Mouse (Mus musculus): ENCODE data around the gene Myl6b. TPM values are rescaled to one million over a fixed set of nuclear protein-coding genes. Genes with fewer than 3 reads are reported as not detected.

The Myl6b gene
- polyA plus RNA-seq, 1 experiment from 2014 or later = 4.7 TPM

DNA sequence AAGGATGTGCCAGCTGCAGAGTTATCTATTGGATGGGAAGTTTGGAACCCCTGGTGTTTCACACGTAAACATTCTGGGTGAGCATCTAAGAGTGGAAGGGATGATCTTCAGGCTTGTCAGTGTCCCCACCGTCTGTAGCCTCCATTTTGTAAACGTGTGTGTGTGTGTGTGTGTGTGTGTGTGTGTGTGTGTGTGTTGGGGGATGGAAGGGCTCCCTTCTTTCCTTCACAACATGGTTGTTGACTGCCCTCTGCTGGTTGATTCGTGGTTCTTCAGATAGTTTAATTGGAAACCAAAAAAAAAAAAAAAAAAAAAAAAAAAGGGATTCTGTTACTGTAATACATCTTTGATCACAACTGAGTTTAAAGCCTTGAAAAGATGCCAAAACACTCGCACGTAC lies 43.2 kb downstream of the Myl6b start:
- peak overlapping the region; percentile 16; the same call in 1 of the 2 replicates for H3K4me3 ChIP-seq
- no peak overlapping the region for H3K27ac ChIP-seq (replicated peaks)
- no peak for ATAC-seq (replicated peaks)
- no peaks in the 10 kb centered on the region for H3K9me3 ChIP-seq
- no peak overlapping the region for H3K9ac ChIP-seq (replicated peaks)
- 6% methylated on average over 6 of the region's 6 CpGs for WGBS
- no peaks in the 10 kb centered on the region for H3K36me3 ChIP-seq
- H3K4me2 ChIP-seq (replicated peaks) = peak overlapping the region; percentile 32
- no peaks in the 10 kb centered on the region for H3K27me3 ChIP-seq
- H3K4me1 ChIP-seq = peaks cover 2% of the 10 kb centered on the region

DNA sequence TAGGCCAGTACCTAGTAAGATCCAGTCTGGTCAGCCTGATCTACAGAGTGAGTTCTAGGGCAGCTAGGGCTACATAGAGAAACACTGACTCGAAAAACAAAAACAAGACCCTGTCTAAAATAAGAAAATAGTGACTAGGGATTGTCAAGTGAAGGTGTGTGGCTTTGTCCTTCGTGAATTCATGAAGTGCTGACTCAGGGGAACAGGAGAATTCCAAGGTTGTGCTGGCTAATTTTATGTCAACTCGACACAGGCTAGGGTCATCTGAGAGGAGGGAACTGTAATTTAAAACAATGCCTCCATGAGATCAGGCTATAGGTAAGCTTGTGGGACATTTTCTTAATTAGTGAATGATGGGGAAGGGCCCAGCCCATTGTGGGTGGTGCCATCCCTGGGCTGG lies 44.0 kb downstream of the Myl6b start:
- H3K9me3 ChIP-seq = no peaks in the 10 kb centered on the region
- H3K4me2 ChIP-seq (replicated peaks) = no peak overlapping the region
- H3K36me3 ChIP-seq = no peaks in the 10 kb centered on the region
- H3K4me1 ChIP-seq = no peaks in the 10 kb centered on the region
- H3K27me3 ChIP-seq = no peaks in the 10 kb centered on the region
- H3K4me3 ChIP-seq = no peak overlapping the region
- no peak overlapping the region for H3K9ac ChIP-seq (replicated peaks)
- ATAC-seq (replicated peaks) = no peak
- WGBS = 84% methylated on average over 3 of the region's 3 CpGs
- no peak overlapping the region for H3K27ac ChIP-seq (replicated peaks)

DNA sequence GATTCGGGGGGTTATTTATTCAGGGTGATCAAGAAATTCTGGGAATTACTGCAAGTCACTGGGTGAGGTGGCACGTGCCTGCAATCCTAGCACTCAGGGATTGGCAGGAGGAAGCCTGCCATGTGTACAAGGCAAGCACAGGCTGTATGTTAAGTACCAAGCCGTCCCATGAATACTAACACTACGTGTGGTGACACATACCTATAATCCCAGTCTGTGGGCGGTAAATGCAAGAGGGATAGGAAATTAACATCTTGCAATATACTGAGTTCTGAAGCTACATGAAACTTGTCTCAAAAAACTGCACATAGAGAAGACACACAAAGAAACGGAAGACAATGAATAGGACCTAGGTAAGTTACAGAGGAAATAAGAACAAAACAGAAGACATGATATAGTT lies 47.5 kb downstream of the Myl6b start:
- H3K4me3 ChIP-seq = no peak overlapping the region
- H3K4me1 ChIP-seq = no peaks in the 10 kb centered on the region
- H3K27me3 ChIP-seq = no peaks in the 10 kb centered on the region
- no peak for ATAC-seq (replicated peaks)
- H3K36me3 ChIP-seq = no peaks in the 10 kb centered on the region
- 81% methylated on average over 6 of the region's 6 CpGs for WGBS
- no peaks in the 10 kb centered on the region for H3K9me3 ChIP-seq
- no peak overlapping the region for H3K4me2 ChIP-seq (replicated peaks)
- no peak overlapping the region for H3K27ac ChIP-seq (replicated peaks)
- H3K9ac ChIP-seq (replicated peaks) = no peak overlapping the region

DNA sequence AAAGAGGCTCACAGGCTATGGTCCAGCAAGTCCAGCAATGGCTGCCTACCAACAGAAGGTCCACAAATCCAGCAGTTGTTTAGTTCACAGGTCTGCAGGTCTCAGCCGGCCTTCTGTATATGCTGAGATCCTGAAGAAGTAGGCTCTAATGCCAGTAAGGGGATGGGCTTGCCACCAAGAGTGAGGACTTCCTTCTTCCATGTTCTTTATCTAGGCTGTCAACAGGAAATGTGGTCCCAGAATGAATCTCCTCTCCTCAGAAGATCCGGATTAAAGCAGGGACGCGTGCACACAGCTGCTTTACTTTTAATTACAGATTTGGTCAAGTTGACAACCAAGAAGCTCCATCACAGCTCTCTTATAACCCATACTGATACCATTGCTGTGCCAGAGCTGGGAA lies 53.1 kb downstream of the Myl6b start:
- WGBS = 87% methylated on average over 4 of the region's 4 CpGs
- H3K36me3 ChIP-seq = peaks cover 10% of the 10 kb centered on the region; the same call in 1 of the 2 replicates
- no peaks in the 10 kb centered on the region for H3K27me3 ChIP-seq
- H3K4me3 ChIP-seq = no peak overlapping the region
- no peak for ATAC-seq (replicated peaks)
- no peaks in the 10 kb centered on the region for H3K9me3 ChIP-seq
- H3K27ac ChIP-seq (replicated peaks) = no peak overlapping the region
- H3K9ac ChIP-seq (replicated peaks) = no peak overlapping the region
- H3K4me1 ChIP-seq = no peaks in the 10 kb centered on the region
- no peak overlapping the region for H3K4me2 ChIP-seq (replicated peaks)

DNA sequence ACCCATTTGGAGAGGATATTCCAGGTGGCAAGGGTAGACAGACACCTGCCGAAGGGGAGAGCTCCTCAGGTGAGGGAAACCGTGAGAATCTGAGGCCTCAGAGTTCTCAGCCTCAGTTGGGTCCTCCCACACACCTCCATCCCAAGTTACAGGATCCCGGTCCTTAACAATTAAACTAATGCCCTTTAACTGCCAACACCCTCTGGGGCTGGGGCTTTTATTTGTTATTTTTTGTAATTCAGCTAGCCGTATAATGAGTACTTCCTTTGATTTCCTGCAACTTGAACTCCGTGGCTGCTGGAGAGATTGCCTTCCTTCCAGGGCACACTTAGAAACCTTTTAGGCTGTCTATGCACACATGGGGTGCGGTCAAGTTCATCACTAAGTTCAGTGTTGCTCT lies 54.1 kb downstream of the Myl6b start:
- H3K27me3 ChIP-seq = no peaks in the 10 kb centered on the region
- no peaks in the 10 kb centered on the region for H3K9me3 ChIP-seq
- H3K4me3 ChIP-seq = no peak overlapping the region
- H3K36me3 ChIP-seq = peaks cover 16% of the 10 kb centered on the region; the same call in 1 of the 2 replicates
- no peaks in the 10 kb centered on the region for H3K4me1 ChIP-seq
- no peak overlapping the region for H3K9ac ChIP-seq (replicated peaks)
- no peak overlapping the region for H3K4me2 ChIP-seq (replicated peaks)
- H3K27ac ChIP-seq (replicated peaks) = no peak overlapping the region
- WGBS = 73% methylated on average over 6 of the region's 6 CpGs
- ATAC-seq (replicated peaks) = no peak

Small RNAs within 50 kb of the gene (microRNA-seq; reads per million reads assigned to microRNA genes)
- not detected for gene Mir6916
- gene Mir8105 = not detected

Other genes with a start within 250 kb of the Myl6b start
- gene Apon, start 244.6 kb downstream of the Myl6b start, polyA plus RNA-seq (2015; fragmentation: Nextera tagmentation; extraction: Ambion mirVana) = 0.19 TPM in 1 of 2 replicates, not detected in the other
- gene Apof, start 230.0 kb downstream of the Myl6b start, polyA plus RNA-seq (2015; fragmentation: Nextera tagmentation; extraction: Ambion mirVana) = not detected in 2 replicates
- gene Stat2, start 228.1 kb downstream of the Myl6b start, polyA plus RNA-seq (2015; fragmentation: Nextera tagmentation; extraction: Ambion mirVana) = 17.1 and 21.0 TPM in 2 replicates
- 0.11 TPM in 1 of 2 replicates, not detected in the other for gene Il23a, start 199.9 kb downstream of the Myl6b start, polyA plus RNA-seq (2015; fragmentation: Nextera tagmentation; extraction: Ambion mirVana)
- gene Pan2, start 195.3 kb downstream of the Myl6b start, polyA plus RNA-seq (2015; fragmentation: Nextera tagmentation; extraction: Ambion mirVana) = 27.6 and 30.9 TPM in 2 replicates
- gene Cnpy2, start 176.2 kb downstream of the Myl6b start, polyA plus RNA-seq (2015; fragmentation: Nextera tagmentation; extraction: Ambion mirVana) = 208 and 216 TPM in 2 replicates
- gene Cs, start 161.0 kb downstream of the Myl6b start, polyA plus RNA-seq (2015; fragmentation: Nextera tagmentation; extraction: Ambion mirVana) = 233 and 237 TPM in 2 replicates
- 33.7 and 35.7 TPM in 2 replicates for gene Coq10a, start 129.7 kb downstream of the Myl6b start, polyA plus RNA-seq (2015; fragmentation: Nextera tagmentation; extraction: Ambion mirVana)
- 13.0 and 13.4 TPM in 2 replicates for gene Ankrd52, start 121.6 kb downstream of the Myl6b start, polyA plus RNA-seq (2015; fragmentation: Nextera tagmentation; extraction: Ambion mirVana)
- 0.09 and 0.24 TPM in 2 replicates for gene Slc39a5, start 97.5 kb downstream of the Myl6b start, polyA plus RNA-seq (2015; fragmentation: Nextera tagmentation; extraction: Ambion mirVana)
- 137 and 139 TPM in 2 replicates for gene Nabp2, start 87.2 kb downstream of the Myl6b start, polyA plus RNA-seq (2015; fragmentation: Nextera tagmentation; extraction: Ambion mirVana)
- 104 and 110 TPM in 2 replicates for gene Rnf41, start 87.0 kb downstream of the Myl6b start, polyA plus RNA-seq (2015; fragmentation: Nextera tagmentation; extraction: Ambion mirVana)
- gene Smarcc2, start 39.4 kb downstream of the Myl6b start, polyA plus RNA-seq (2015; fragmentation: Nextera tagmentation; extraction: Ambion mirVana) = 201 and 202 TPM in 2 replicates
- 682 and 697 TPM in 2 replicates for gene Myl6, start 4.5 kb downstream of the Myl6b start, polyA plus RNA-seq (2015; fragmentation: Nextera tagmentation; extraction: Ambion mirVana)
- gene Esyt1, start 27.2 kb upstream of the Myl6b start, polyA plus RNA-seq (2015; fragmentation: Nextera tagmentation; extraction: Ambion mirVana) = 6.8 and 7.6 TPM in 2 replicates
- gene Zc3h10, start 49.1 kb upstream of the Myl6b start, polyA plus RNA-seq (2015; fragmentation: Nextera tagmentation; extraction: Ambion mirVana) = 22.8 and 24.5 TPM in 2 replicates
- 2,336 and 2,513 TPM in 2 replicates for gene Rpl41, start 50.6 kb upstream of the Myl6b start, polyA plus RNA-seq (2015; fragmentation: Nextera tagmentation; extraction: Ambion mirVana)
- gene Pa2g4, start 67.3 kb upstream of the Myl6b start, polyA plus RNA-seq (2015; fragmentation: Nextera tagmentation; extraction: Ambion mirVana) = 146 and 149 TPM in 2 replicates
- 0.42 TPM in 2 replicates for gene Erbb3, start 91.0 kb upstream of the Myl6b start, polyA plus RNA-seq (2015; fragmentation: Nextera tagmentation; extraction: Ambion mirVana)
- gene Rps26, start 128.1 kb upstream of the Myl6b start, polyA plus RNA-seq (2015; fragmentation: Nextera tagmentation; extraction: Ambion mirVana) = 441 and 472 TPM in 2 replicates
- gene Ikzf4, start 147.3 kb upstream of the Myl6b start, polyA plus RNA-seq (2015; fragmentation: Nextera tagmentation; extraction: Ambion mirVana) = 11.3 TPM in 2 replicates
- gene Suox, start 175.4 kb upstream of the Myl6b start, polyA plus RNA-seq (2015; fragmentation: Nextera tagmentation; extraction: Ambion mirVana) = 12.3 and 12.5 TPM in 2 replicates
- gene Rab5b, start 197.6 kb upstream of the Myl6b start, polyA plus RNA-seq (2015; fragmentation: Nextera tagmentation; extraction: Ambion mirVana) = 116 and 117 TPM in 2 replicates
- 0.09 and 0.33 TPM in 2 replicates for gene Pmel, start 205.5 kb upstream of the Myl6b start, polyA plus RNA-seq (2015; fragmentation: Nextera tagmentation; extraction: Ambion mirVana)
- gene Cdk2, start 206.3 kb upstream of the Myl6b start, polyA plus RNA-seq (2015; fragmentation: Nextera tagmentation; extraction: Ambion mirVana) = 37.6 and 39.7 TPM in 2 replicates
- gene Dgka, start 246.2 kb upstream of the Myl6b start, polyA plus RNA-seq (2015; fragmentation: Nextera tagmentation; extraction: Ambion mirVana) = 4.2 and 4.5 TPM in 2 replicates
- 42.9 and 47.2 TPM in 2 replicates for gene Pym1, start 249.2 kb upstream of the Myl6b start, polyA plus RNA-seq (2015; fragmentation: Nextera tagmentation; extraction: Ambion mirVana)

Measured in forebrain, embryonic 15.5 days (tissue).